Mouse (Mus musculus) liver (tissue): ENCODE data around the gene Dtx1.
A peak's percentile ranks its signal among the peaks of the same experiment; 100 is the strongest.

Experiments used
- DNase-seq: peaks from one replicate; pipeline ENCODE4 v3.0.0-alpha.2; 2020; ENCODE audit warnings: mixed read lengths

Gene Dtx1

DNA sequence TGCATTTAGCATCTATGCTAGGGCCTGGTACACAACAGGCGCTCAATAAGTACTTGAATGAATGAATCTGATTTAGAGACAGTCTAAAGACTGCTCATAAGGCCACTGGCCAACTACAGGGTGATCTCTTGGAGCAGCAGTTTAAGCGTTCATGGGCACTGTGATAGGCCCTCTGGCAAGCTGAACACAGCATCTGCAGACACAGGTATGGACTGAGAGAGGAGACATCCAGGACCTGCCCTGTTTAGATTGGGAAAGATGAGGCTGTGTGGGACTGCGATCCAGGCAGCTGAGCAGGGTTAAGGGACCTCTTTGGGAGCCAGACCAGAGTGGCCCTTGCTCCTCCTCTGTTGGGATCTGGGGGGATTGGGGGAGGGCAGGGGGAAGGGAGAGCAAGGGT, at the start of gene Dtx1:
Gene Dtx1, minus strand, starts transcription at position 101 of the 400 bp plus-strand sequence.
- no peak for DNase-seq

DNA sequence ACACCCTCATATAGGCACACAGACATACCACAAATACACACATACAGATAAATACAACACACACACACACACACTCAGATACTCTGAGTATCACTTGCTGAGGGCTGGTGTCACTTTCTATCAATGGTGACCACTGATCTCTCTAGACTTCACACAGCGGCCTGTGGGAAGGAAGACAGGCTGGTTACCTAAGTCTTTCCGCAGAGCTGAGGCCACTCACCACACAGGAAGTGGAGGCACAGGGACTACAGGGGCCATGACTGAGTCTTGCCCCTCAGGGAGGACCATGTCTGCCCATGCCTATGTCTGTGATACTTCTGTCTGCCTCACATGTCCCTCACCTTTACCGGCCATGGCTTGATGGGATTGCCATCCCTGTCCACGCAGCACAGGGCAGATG, 42.5 kb upstream of the Dtx1 start:
- no peak for DNase-seq

DNA sequence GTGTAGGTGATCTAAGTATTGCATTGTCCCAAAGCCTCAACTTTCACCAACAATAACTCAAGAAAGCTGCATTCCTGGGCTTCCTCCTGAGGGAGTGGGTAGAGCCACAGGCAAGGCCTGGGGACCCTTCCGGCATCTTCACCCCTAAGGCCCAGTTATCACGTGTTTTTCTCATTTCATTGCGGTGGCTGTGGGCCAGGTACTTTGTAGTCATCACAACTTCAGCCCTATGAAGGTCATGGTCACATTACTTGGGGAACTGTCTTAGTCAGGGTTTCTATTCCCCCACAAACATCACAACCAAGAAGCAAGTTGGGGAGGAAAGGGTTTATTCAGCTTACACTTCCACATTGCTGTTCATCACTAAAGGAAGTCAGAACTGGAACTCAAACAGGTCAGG, 41.1 kb upstream of the Dtx1 start:
- DNase-seq: no peak

DNA sequence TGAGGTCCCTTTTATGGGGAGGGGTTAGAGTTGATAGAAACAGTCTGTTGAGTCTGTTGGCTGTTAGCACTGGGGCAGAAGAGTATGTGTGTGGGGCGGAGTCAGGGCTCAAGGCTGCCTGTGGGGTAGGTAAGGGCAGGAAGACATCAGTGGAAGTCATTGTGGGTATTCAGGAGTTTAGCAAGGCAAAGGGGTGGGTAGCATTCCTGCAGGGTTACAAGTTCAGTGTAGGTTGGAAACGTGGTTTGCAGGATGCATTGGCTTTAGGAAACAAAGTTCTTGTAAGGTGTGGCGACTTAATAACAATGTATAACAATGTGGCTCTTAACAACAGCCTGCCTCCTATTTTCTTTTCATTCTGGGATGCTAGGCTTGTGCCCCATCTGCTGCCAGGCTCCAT, 39.5 kb upstream of the Dtx1 start:
- no peak for DNase-seq

DNA sequence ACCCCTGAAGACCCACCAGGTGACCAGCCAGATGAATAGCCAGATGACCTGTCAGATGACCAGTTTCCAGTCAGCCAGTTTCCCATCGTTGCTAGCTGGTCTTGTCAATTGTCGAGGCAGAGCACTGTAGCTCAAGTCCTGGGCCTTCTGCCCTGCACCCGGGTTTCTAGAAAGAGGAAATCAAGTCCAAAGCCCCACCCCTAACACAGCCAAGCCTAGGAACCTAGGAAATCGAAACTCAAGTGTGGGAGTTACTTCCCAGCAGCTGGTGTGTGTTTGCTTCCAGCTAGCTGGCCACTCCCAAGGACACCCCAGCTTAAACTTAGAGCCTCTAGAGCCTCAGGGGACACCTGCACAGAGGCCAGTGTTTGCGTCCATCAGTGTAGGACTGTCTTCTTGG, 38.0 kb upstream of the Dtx1 start, which contains the start of gene Oas2:
Gene Oas2, minus strand, starts transcription at position 166 of the 400 bp plus-strand sequence.
- DNase-seq: no peak

DNA sequence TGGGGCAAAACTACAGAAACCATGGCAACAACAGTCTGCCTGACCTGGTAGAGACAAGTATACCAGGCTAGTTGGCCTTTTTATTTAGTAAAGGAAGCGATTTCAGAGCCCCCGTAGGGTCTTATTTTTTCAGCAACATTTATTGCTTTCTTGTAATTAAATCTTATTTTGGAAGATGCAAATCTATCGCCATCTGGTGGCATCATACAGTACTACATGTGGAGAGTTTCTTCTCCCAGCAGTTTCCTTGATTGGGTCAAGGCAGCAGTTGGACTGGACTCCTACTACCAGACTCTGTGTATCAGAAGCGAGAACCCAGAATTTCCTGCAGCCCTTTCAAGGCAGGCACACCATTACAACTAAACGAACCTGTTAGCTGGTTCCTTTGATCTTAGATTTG, 34.7 kb upstream of the Dtx1 start:
- DNase-seq: no peak

DNA sequence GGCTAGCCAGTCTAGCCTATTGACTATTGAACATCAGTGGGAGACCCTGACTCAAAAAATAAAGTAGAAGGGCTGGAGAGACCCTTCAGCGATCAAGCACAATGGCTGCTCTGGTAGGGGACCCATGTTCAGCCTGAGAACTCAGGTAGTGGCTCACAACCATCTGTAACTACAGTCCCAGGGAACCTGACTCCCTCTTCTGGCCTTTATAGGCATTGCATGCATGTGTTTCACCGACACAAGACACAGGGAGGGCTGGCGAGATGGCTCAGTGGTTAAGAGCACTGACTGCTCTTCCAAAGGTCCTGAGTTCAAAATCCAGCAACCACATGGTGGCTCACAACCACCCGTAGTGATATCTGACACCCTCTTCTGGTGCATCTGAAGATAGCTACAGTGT, 30.4 kb upstream of the Dtx1 start:
- peak; percentile 20 for DNase-seq

DNA sequence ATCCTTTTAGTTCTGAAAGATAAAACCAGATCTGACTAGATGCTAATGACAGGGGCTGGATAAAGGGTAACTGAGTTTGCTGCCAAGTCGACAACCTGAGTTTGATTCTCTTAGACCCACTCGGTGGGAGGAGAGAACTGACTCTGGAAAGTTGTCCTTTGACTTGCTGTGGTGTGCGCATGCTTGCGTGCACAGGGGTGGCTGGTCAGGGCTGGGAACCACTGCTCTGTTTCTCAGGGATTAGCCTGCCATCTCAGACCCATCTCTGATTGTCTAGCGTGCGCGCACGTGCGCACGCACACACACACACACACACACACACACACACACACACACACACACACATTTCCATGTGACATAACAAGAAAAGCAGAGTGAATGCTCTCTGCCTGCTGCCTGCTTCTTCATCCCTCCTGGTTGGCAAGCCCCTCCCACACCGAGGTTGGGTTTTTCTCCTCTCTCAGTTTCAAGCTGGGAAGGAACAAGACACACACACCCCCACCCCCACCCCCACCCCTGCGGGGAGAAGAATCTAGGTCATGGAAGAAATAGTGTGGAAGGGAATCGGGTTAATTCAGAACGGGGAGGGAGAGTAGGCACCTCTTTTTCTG, 22.8 kb upstream of the Dtx1 start:
- DNase-seq: no peak

DNA sequence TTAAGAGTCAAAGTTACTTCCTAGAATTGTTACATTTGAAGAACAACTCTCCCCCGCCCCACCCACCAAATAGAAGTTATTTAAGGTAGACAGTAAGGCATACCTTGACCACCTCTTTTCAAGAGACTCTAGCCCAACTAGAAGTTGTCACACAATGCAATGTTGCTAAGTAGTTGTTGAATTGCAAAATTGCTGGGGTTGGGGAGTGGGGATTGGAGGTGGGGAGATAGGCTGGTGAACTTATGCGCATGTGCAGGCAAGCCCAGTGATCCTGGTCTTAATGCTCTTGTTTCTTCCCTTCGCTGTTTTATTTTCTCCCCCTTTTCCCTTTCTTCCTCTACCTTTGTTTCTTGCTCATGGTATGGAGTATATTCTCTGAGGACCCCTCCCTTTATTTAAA, 22.0 kb upstream of the Dtx1 start:
- DNase-seq: no peak

DNA sequence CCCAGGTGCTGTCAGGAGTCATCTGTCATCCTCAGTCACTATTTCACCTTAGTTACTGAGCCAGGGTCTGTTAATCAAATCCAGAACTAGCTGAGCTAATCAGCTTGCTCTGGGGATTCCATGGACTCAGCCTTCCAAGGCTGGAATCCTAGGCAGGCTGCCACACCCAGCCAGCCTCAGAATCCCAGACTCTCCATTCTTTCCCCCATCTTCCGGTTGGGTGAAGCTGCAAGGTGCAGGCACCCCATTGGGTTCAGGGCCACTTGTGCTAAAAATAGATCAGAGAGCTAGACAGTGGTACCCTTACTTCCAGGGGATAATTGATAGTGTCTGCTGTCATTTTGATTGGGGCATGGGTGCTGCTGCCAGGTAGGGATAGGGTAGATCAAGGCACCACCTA, 21.0 kb upstream of the Dtx1 start:
- no peak for DNase-seq

DNA sequence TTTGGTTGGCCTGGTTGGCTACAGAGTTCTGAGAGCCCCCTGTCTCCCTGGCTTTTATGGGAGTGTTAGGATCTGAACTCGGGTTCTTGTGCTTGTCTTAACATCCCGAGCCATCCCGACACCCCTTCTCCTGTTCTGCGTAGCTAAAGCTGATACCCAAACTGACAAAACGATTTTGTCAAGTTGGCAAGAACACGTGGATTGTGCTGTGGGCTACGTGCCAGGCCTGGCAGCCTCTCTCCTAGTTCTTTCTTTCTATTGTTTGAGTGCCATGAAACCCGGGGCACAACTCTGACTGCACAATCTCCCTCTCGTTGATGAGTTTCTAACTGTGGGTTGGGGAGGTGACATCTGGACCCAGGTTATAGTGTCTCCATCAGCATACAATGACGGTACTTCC, 17.6 kb upstream of the Dtx1 start:
- DNase-seq: no peak

DNA sequence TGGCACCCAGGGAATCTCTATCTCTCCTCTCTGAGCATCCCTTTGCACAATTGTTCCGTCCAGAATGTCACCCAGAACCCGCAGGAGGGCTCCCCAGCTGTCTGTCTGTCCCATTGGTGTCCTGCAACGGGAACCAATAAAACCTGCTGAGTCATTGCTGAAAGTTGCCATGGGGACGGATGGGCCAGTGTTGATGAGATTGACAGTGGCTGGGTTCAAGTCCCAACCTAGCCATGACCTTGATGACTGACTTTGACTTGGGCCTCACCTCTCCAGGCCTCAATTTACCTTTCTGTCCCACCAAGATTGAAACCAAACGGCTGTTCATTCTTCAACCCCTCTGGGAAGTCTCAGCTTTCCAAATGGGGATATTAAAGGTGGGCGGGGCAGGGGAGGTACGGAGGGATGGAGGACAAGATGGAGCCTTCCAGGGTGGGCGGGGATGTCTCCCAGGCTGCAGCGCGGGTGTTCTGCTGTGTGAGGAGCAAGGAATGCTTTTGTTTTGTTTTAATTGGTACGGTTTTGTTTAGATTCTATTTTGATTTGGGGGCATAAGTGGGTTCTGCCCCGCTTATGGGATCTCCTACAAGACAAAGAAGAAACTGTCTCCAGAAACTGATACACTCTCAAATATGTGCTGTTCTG, 14.2 kb upstream of the Dtx1 start:
- no peak for DNase-seq

DNA sequence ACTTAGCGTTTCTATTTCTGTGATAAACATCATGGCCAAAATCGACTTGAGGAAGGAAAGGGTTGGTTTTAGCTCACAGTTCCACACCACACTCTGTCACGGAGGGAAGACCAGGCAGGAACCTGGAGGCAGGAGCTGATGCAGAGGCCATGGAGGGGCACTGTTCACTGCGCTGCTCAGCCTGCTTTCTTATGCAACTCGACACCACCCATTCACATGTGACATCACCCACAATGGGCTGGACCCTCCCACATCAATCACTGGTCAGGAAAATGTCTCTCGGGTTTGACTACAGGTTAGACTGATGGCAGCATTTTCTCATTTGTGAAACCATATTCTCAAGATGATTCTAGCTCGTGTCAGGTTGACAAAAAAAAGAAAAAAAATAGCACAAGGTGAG, 9.3 kb upstream of the Dtx1 start:
- DNase-seq: no peak

DNA sequence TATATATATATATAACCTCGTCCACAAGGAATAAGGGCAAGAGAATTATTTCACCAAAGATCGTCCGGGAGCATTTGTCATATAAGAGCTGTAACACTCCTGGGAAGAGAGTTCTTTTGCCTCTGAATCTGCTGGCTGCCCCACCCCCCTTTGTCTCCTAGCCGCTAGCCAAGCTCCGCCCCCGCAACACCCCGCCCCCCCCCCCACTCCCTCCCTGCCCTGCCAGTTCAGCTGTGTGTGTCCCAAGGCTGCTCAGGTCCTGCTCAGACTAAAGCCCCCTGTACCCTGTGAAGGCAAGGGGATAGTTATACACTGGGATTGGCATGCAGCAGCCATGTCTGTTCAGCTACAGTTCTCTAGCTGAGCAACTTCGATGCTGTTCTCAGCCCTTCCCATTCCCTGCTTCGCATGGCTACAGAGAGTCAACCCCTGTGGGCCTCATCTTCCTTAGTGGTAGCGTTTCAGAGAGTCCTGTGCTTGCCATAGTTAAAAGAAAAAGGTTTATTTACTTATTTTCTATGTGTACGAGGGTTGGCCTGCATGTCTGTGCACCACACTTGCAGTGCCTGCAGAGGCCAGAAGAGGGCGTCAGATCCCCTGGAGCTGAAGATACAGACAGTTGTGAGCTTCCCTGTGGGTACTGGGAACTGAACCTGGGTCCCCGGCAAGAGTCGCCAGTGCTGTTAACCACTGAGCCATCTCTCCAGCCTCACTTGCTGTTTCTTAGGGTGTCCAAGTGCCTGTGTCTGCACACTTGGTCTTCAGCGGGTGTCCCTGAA, 7.1 kb upstream of the Dtx1 start:
- DNase-seq: no peak

DNA sequence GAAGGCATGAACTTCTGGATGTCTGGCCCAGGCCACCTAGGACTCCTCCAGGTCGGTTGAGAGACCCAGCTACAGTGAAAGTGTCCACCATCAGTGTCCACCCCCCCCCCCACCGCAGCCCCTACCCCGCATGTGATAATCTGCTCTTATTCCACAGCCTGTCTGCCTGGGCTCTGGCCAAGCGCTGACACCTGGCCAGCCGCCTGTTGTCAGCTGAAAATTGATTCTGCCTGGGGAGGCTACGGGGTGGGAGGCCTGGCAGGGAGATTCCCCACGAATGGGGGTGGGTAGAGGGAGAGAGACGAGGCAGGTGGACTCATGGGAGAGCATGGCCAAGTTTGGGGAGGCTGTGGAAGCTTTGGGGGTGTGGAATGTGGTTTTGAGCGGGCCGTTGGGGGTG, 5.4 kb upstream of the Dtx1 start:
- no peak for DNase-seq

DNA sequence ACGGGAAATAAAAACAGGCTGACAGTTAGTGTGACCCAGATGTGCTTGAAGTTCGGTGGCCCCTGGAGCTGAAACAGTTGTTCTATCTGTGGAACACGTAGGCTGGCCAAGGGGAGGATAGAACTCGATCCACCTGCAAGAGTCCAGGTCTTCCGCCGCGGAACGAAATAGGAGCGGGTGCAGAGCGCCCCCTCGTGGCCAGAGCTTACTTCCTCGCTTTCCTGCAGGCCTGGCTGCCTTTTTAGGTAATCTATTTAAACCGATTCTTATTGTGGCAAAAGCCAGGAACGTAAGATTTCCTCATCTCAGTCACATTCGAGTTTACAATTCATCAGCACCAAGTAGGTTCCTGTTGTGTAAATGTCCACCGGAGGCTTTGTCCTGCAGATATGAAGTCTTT, 2.6 kb upstream of the Dtx1 start:
- DNase-seq: peak; percentile 66

DNA sequence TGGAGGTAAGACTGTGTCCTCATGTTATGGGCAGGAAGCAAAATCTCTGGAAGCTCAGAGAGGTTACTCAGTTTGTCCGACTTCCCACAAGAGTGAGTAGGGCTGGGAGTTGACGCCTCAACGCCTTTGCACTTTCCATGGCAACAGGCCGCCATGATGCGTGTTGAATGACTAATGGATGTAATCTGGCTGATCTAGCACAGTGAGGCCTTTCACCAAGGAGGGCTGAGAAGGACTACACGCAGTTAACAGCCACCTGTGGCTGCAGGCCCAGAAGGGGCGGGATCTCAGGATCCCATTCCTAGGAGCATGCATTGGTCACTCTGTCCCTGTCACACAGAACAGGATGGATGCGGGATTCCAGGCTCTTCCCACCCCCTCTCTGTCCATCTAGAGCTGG, 994 bp upstream of the Dtx1 start:
- DNase-seq: no peak

DNA sequence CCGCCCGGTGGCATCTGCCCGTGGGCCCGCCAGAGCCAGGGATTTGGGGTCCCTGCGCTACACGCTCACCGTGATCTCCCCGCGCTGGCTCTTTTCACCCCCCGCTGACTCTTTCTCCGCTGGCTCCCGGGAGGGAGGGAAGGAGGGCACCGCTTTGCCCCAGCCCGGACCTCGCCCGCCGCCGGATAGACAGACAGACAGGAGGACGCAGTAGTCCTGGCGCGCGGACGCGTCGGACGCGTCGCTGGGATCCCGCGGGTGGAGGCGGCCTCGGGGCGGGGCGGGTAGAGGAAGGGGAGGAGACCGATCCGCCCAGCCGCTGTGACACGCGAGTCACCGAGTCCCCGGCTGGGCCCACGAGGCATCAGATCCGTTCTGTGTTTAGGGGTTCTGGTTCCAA, 311 bp downstream of the Dtx1 start:
- no peak for DNase-seq

DNA sequence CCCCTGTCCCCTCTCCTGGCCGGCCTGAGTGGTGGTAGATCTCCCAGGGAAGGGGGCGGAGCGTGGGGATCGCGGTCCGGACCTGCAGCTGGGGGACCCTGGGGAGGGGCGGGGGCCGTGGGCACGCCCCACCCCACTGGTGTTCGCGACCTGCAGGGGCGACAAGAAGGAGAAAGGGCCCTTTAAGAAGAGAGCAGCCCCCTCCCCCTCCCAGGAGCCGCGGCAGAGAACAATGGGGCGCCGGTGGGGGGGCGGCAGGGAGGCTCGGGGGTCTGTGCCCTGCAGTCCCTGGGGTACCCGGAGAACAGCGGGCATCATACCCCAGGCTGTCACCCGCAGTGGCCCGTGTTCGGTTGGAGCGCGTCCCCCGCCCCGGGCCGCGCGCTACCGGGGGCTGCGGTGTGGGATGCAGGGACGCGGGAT, 890 bp downstream of the Dtx1 start:
- DNase-seq: no peak

DNA sequence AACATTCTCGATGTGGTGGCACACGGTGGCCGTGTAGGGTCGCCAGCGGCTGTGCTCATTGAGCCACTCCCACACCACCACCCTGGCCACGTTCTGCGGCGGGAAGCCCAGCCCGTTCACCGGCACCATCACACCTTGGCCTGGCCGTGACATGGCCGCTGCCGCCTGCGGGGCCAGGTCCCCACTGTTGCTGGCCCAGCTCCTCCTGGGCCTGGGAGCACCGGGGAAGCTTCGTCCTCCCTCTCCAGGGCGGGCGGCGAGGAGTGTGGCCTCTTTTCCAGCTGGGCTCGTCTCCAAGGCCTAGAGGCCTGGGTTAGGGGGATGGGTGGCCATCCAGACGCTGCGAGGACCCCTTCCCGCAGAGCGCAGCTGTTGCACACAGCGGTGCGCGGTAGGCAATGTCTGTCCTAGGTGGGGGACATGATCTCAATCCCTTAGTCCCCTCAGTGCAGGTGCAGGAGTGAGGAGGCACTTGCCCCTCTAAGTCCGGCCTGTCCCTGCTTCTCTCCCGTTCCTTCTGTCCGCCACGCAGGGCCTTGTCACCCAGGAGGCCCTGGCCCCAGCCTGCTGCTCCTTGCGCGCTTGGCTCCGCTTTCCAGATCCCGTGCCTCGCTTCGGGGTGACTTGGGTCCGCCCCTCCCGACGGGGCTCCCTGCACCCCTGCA, 1.4 kb downstream of the Dtx1 start:
- DNase-seq: no peak

DNA sequence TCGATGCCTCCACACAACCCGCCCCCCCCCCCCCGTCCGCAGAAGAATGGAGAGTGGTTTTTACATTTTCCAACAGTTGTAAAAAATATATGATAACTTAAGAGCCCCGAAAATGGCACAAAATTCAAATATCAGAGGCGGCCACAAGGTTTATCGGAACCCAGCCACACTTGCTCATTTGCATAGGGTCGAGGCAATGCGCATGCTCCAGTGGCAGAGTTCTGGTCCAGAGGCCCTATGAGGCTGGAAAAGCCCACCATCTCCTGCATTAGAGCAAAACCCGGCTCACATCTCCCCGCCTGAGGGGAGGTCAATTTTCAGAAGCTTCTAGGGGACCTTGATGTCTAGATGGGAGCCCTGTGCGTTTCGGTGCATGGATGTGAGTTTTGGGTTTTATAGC, 4.8 kb downstream of the Dtx1 start:
- no peak for DNase-seq

DNA sequence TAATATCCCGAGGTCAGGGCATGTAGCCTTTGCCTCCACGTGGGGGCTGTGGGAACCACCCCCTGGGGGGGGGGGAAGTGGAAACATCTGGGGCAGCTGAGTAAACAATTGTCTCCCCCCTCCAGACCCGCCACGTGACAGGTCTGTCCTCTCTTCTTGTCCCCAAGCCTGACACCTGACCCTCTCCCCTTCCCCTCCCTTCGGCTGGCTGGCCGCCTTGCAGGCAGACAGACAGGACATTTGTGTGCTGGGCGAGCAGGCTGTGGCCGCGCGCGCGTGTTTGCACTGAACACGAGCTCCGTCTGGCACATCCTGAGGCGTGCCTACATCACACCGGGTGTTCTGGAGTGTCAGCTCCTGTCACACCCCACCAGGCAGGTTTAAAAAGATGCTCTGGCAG, 5.2 kb downstream of the Dtx1 start:
- no peak for DNase-seq

DNA sequence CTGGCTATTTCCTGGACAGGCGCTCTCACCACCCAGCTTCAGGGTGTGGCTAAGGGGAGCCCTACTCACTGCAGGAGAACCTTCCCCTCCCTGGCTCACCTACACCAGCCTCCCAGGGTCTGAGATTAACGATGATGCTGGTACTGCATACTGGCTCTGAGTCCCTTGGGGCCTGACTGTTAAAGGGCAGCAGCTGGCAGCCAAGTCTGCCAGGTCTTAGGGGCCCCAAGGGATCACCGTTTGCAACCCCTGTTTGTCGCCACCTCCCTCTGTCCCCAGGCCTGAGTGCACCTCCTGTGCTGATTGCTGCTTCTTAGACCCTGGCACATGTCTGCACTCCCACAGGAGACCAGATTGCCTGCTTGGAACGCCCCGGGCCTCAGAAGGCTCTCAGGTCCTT, 7.3 kb downstream of the Dtx1 start:
- no peak for DNase-seq

DNA sequence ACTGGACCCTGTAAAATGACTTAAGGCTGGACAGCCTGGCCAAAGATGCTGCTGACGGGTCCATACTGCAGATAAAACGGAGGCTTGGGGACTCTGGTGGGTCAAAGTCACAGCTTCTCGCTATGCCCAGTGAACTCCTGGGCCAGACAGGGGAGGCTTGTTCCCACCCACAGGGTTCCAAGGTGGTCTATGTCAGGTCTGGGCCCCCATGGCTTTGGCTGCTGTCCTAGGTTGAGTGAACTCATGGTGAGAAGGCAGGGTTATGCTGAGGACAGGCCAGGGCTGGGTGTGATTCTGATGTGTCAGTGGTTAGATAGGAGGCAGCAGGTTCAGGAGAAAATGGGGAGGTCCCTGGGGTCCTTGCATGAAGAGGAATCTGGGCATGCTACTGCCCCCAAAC, 8.1 kb downstream of the Dtx1 start:
- no peak for DNase-seq
